Mouse (Mus musculus) midbrain, embryonic 14.5 days (tissue): ENCODE measurements around the gene Slc31a1. TPM values are rescaled to one million over a fixed set of nuclear protein-coding genes. Genes with fewer than 3 reads are reported as not detected.

Experiments
- ATAC-seq: fragments of 200-750 bp; cut with Nextera tagmentation; 2 replicates; pipeline ENCODE4 v1.8.0; 2017; ENCODE audit warnings: moderate number of reproducible peaks, moderate library complexity; ENCODE audit not compliant: low FRiP score, low TSS enrichment
- DNase-seq: peaks from one replicate; pipeline ENCODE4 v3.0.0-alpha.2; 2015
- H3K27ac ChIP-seq: fragments of 300-500 bp; sonication (generic); replicated peaks from 2 replicates; pipeline ENCODE4 v1.5.1; 2014; ENCODE audit warnings: mild to moderate bottlenecking, low read depth, low read length, moderate library complexity
- H3K27me3 ChIP-seq: fragments of 300-500 bp; sonication (generic); 2 replicates; pipeline ENCODE4 v1.6.1; 2014; ENCODE audit warnings: low read length, control low read depth, mixed read lengths; ENCODE audit not compliant: control insufficient read depth, insufficient read depth
- H3K36me3 ChIP-seq: fragments of 300-500 bp; sonication (generic); 2 replicates; pipeline ENCODE4 v1.6.1; 2014; ENCODE audit warnings: low read length, control low read depth; ENCODE audit not compliant: control insufficient read depth, insufficient read depth
- H3K4me1 ChIP-seq: fragments of 300-500 bp; sonication (generic); 2 replicates; pipeline ENCODE4 v1.6.1; 2014; ENCODE audit warnings: mild to moderate bottlenecking, antibody characterized with exemption, low read length, control low read depth; ENCODE audit not compliant: control insufficient read depth, insufficient read depth
- H3K4me2 ChIP-seq: fragments of 300-500 bp; sonication (generic); 2 replicates; pipeline ENCODE4 v1.6.1; 2014; ENCODE audit warnings: mild to moderate bottlenecking, low read length, moderate library complexity
- H3K4me3 ChIP-seq: fragments of 300-500 bp; sonication (generic); replicated peaks from 2 replicates; pipeline ENCODE4 v1.5.1; 2014; ENCODE audit warnings: low read depth, low read length
- H3K9ac ChIP-seq: fragments of 300-500 bp; sonication (generic); replicated peaks from 2 replicates; pipeline ENCODE4 v1.6.1; 2014; ENCODE audit warnings: mild to moderate bottlenecking, low read length, moderate library complexity
- H3K9me3 ChIP-seq: fragments of 300-500 bp; sonication (generic); 2 replicates; pipeline ENCODE4 v1.6.1; 2016; ENCODE audit warnings: low read length, control low read depth, mixed read lengths; ENCODE audit not compliant: control insufficient read depth
- whole genome bisulfite sequencing: fragments of 180-500 bp; shearing (Covaris S2); extraction: QIAGEN DNeasy Blood & Tissue Kit; methylation state at CpG from one replicate; pipeline ENCODE4 v1.1.7; 2014; 5-methylcytosine and 5-hydroxymethylcytosine counted together
- polyA plus RNA-seq: library from polyadenylated mRNA; unstranded; fragments of >200 nt; fragmentation: Nextera tagmentation; extraction: Ambion mirVana; gene quantifications from 2 replicates; pipeline ENCODE4 v1.2.1, GENCODE M21; 2014

Slc31a1 gene
- polyA plus RNA-seq, 1 experiment from 2014 or later: 38.1 TPM

DNA sequence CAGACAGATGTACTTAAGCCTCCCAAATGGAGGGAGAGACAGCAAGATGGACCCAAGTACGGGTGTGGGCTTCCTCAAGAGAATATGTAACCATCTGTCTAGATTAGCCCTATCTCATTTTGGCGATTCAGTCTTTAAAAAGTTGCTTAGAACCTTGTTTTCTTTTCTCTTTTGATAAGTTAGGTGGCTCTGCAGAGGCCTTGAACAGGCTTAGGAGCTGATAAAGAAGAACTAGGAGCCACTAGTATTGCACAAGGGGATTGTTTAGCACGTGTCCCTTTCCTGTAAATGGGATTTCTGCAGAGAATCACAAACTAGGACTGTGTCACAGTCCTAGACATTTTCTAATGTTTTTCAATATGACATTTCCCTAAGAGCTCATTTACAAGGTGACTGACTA is 8.6 kb downstream of the Slc31a1 start:
- ATAC-seq (no peak), DNase-seq (no peak)
- no peak overlapping the region for H3K4me2 ChIP-seq
- H3K9me3 ChIP-seq: no peaks in the 10 kb centered on the region
- H3K4me3 ChIP-seq: no peak overlapping the region
- no peaks in the 10 kb centered on the region for H3K4me1 ChIP-seq
- WGBS: 82% methylated on average over 3 of the region's 3 CpGs
- H3K36me3 ChIP-seq: no peaks in the 10 kb centered on the region
- no peak overlapping the region for H3K27ac ChIP-seq
- H3K9ac ChIP-seq: no peak overlapping the region
- H3K27me3 ChIP-seq: no peaks in the 10 kb centered on the region

DNA sequence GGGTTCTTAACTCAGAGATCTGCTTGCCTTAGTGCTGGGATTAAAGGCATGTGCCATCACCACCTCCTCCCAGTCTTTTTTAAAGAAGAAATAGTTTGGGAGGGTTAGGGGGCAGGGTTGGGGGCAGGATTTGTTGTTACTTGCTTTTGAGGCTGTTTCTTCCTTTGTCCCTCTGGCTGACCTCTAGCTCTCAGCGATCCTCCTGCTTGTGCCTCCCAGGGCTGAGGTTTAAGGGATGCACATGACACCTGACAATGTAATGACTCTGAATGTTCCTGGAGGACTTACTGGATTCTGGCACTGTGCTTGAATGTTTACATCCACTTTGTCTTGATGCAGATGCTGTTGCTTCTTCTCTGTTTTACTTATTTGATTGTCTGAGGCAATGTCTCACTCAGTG is 11.9 kb downstream of the Slc31a1 start:
- Histone ChIP-seq H3K27ac (no peak overlapping the region), H3K9me3 (no peaks in the 10 kb centered on the region), H3K4me2 (no peak overlapping the region), H3K4me1 (no peaks in the 10 kb centered on the region), H3K36me3 (no peaks in the 10 kb centered on the region), H3K4me3 (no peak overlapping the region), H3K27me3 (no peaks in the 10 kb centered on the region), H3K9ac (no peak overlapping the region)
- DNase-seq (no peak), ATAC-seq (no peak)
- WGBS: 5% methylated on average over 1 of the region's 1 CpGs

DNA sequence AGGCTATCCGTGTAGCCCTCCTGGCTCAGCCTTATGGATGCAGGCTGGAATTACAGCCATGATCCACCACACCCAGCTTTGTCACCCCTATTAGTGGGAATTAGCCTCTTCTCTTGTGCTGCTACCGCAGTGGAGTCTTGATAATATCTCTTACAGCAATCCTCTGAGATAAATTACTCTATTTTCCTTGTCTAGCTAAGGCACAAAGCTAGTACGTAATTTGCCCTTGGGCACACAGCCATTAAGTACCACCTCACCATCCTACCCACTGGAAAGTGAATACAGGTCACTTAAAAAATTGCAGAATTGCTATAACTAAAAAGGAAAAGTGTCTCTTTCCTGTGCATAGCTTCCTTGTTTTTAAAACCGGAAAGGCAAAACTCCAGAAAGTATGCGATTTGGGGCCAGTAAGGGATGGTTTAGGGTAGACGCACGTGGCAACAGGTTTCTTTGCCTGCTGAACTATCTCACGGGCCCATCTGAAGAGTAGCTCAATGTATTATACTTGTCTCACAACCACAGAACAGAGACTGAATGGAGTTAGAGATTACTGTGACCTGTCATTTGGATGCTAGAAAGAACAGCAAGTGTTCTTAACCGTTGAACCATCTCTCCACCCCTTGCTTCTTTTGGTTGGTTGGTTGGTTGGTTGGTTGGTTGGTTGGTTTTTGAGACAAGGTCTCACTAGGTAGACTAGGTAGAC is 12.4 kb downstream of the Slc31a1 start:
- WGBS: 82% methylated on average over 9 of the region's 9 CpGs
- DNase-seq: no peak

DNA sequence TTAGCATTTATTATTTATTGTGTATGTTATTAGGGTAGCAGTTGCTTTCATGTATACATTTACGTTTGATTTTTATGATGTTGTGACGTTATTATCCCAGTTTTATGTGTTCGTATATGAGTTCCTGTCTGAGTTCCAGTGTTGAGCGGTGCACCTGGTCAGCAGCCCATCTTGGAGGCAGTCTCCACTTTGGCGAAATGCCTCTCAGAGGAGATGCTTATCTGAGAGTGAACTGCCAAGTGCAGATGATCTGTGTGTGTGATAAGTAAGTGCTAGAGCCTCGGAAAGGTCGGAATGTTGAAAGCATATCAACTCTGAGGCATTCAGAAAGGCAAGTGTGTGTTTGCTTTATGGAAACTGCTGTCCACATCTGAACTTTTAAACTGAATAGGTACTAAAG is 13.1 kb downstream of the Slc31a1 start:
- Histone ChIP-seq H3K4me3 (no peak overlapping the region), H3K27ac (no peak overlapping the region), H3K36me3 (no peaks in the 10 kb centered on the region), H3K4me2 (no peak overlapping the region), H3K27me3 (no peaks in the 10 kb centered on the region), H3K4me1 (no peaks in the 10 kb centered on the region), H3K9ac (no peak overlapping the region), H3K9me3 (no peaks in the 10 kb centered on the region)
- ATAC-seq (no peak), DNase-seq (no peak)
- 90% methylated on average over 7 of the region's 7 CpGs for WGBS

More for the DNA sequence above, 12.4 kb downstream of the Slc31a1 start:
- Histone ChIP-seq H3K4me2 (no peak overlapping the region), H3K36me3 (no peaks in the 10 kb centered on the region), H3K9me3 (no peaks in the 10 kb centered on the region), H3K4me3 (no peak overlapping the region), H3K27me3 (no peaks in the 10 kb centered on the region), H3K27ac (no peak overlapping the region), H3K9ac (no peak overlapping the region), H3K4me1 (no peaks in the 10 kb centered on the region)
- ATAC-seq: no peak

- DNase-seq: no peak
- no peaks in the 10 kb centered on the region for H3K4me1 ChIP-seq
- H3K9ac ChIP-seq: no peak overlapping the region
- no peaks in the 10 kb centered on the region for H3K36me3 ChIP-seq
- WGBS: 88% methylated on average over 4 of the region's 4 CpGs
- ATAC-seq: no peak
- H3K4me3 ChIP-seq: no peak overlapping the region
- no peak overlapping the region for H3K27ac ChIP-seq
- H3K4me2 ChIP-seq: no peak overlapping the region
- no peaks in the 10 kb centered on the region for H3K9me3 ChIP-seq
- H3K27me3 ChIP-seq: no peaks in the 10 kb centered on the region
These were observed 13.8 kb downstream of the Slc31a1 start for GRCm38 (mm10) chr4:62374342-62374741.

- no peaks in the 10 kb centered on the region for H3K9me3 ChIP-seq
- no peaks in the 10 kb centered on the region for H3K27me3 ChIP-seq
- no peak overlapping the region for H3K9ac ChIP-seq
- 90% methylated on average over 2 of the region's 2 CpGs for WGBS
- ATAC-seq: no peak
- no peak overlapping the region for H3K4me2 ChIP-seq
- no peak overlapping the region for H3K27ac ChIP-seq
- H3K36me3 ChIP-seq: no peaks in the 10 kb centered on the region
- no peaks in the 10 kb centered on the region for H3K4me1 ChIP-seq
- H3K4me3 ChIP-seq: no peak overlapping the region
- DNase-seq: no peak
These were observed 15.6 kb downstream of the Slc31a1 start for GRCm38 (mm10) chr4:62376123-62376522.

DNA sequence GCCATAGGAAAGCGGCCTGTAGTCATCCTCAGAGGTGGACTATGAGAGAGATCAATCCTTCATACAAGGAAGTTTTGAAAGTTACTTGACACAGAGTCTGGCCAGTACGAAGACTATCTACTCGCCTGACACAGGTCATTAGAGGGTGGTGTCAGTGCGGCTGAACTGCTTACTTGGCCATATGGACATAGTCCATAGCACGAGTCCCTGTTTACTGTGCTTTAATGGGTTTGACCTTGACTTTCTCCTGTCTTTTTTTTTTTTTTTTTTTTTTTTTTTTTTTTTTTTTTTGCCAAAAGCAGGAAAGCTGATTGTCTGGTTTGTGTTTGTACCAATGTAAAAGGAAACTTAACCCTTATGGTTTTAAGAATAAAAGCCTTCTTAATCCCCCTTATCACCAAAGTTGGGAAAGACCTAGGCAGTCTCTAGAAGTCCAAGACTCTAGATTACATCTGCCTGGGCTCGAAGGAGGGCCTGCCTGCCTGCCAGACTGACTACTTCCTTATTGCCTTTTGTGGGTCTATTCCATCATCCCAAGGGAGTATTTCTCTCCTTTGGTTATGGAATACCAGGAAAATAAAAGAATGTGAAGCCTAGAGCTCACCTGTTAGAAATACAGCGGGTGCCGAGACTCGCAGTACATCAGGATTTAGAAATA is 19.3 kb downstream of the Slc31a1 start:
- no peak for ATAC-seq
- Histone ChIP-seq H3K9ac (no peak overlapping the region), H3K36me3 (0 out of 2 replicates have a peak, but pooled peaks cover 2% of the 10 kb centered on the region), H3K27me3 (no peaks in the 10 kb centered on the region), H3K4me2 (no peak overlapping the region), H3K4me3 (no peak overlapping the region), H3K27ac (no peak overlapping the region), H3K4me1 (no peaks in the 10 kb centered on the region), H3K9me3 (no peaks in the 10 kb centered on the region)
- no peak for DNase-seq
- WGBS: 97% methylated on average over 9 of the region's 9 CpGs

DNA sequence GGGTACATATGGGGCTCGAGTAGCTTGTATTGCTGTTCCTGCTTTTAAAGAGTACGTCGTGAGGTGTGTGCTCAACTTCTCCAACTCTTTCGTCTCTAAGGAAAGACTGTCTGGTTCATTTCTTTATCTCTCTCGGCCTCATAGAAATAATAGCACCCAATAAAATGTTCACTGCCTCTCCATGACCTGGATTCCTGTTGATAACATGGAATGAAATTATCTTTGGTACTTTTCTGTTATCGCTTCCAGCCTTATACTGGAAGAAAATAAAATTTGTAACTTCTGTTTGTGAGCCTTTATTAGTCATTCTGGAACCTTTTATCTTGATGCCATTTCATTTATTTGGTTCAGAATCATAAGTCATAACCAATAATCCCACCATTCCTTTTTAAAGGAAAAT is 22.7 kb downstream of the Slc31a1 start:
- H3K36me3 ChIP-seq: peaks cover 18% of the 10 kb centered on the region
- no peak overlapping the region for H3K4me2 ChIP-seq
- H3K27ac ChIP-seq: no peak overlapping the region
- H3K9me3 ChIP-seq: no peaks in the 10 kb centered on the region
- no peak overlapping the region for H3K9ac ChIP-seq
- ATAC-seq (no peak), DNase-seq (no peak)
- no peaks in the 10 kb centered on the region for H3K27me3 ChIP-seq
- no peak overlapping the region for H3K4me3 ChIP-seq
- no peaks in the 10 kb centered on the region for H3K4me1 ChIP-seq
- 95% methylated on average over 6 of the region's 6 CpGs for WGBS

GRCm38 (mm10) chr4:62383752-62384151 is 23.2 kb downstream of the Slc31a1 start:
- Histone ChIP-seq H3K9me3 (no peaks in the 10 kb centered on the region), H3K4me1 (no peaks in the 10 kb centered on the region), H3K27ac (no peak overlapping the region), H3K4me3 (no peak overlapping the region), H3K36me3 (peaks cover 23% of the 10 kb centered on the region), H3K9ac (no peak overlapping the region), H3K4me2 (no peak overlapping the region), H3K27me3 (no peaks in the 10 kb centered on the region)
- DNase-seq: no peak
- ATAC-seq: no peak
- 84% methylated on average over 7 of the region's 7 CpGs for WGBS
